Mouse (Mus musculus): ENCODE measurements around the gene Ebp. TPM values are rescaled to one million over a fixed set of nuclear protein-coding genes. Genes with fewer than 3 reads are reported as not detected.
A peak's percentile ranks its signal among the peaks of the same experiment; 100 is the strongest.

Gene Ebp
- polyA plus RNA-seq, 1 experiment from 2014 or later, result 25.5 TPM

DNA sequence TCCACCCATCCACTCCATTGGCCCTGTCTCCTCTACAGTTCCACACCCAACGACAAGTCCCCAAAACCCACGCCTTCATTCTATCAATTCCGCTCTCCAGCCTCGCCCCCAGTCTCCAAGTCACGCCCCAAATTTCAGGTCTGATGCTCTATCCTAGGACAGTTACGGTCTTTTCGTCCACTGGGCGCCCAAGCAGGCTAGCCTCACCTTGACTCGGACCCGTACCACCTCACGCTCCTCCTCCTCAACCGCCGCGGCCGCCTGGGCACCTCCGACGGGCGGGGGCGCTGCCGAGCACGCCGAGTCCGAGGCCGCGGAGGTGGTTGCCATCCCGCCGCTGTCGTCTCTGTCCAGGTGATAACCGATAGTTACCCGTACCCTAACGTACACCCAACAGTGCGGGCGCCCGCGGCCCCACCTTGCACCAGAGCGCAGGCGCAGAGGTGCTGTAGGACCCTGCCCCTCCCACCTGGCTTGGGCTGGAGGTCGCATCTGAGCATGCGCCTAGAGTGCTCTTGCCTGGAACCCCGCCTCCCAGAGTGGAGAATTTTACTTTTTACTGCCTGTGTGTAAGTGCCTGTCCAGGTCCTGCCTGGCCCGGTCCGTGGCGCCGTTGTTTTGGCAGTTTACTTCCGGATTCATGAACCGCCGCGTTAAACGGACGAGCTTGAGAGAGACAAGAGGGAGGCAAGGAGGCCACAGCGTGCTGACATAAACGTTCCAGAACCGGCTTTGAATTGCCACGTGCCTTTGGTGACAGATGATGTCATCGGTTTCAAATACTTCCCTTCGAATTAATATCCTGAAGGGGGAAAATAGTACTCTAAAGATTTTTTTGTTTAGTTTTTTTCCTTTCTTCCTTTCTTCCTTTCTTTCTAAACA lies 17.6 kb downstream of the Ebp start, which contains the start of gene Tbc1d25:
Gene Tbc1d25 (minus strand): TSS at position 678 of the 882 bp plus-strand sequence.
- Histone ChIP-seq H3K4me1 (ENCODE audit: control insufficient read depth, insufficient read depth, low read length) (no peaks in the 10 kb centered on the region), H3K27me3 (ENCODE audit: control insufficient read depth, insufficient read depth, low read length) (no peaks in the 10 kb centered on the region), H3K9me3 (ENCODE audit: control insufficient read depth, low read length) (no peaks in the 10 kb centered on the region), H3K36me3 (ENCODE audit: control insufficient read depth, insufficient read depth, low read length) (no peaks in the 10 kb centered on the region), H3K9ac (ENCODE audit: low read length) (peak within 1 kb of the TSS; percentile 32; the same call in 1 of the 2 replicates), H3K27ac (replicated peaks; ENCODE audit: low read depth, low read length) (no peak within 1 kb of the TSS), H3K4me3 (ENCODE audit: low read depth, low read length) (peak within 1 kb of the TSS; percentile 56), H3K4me2 (ENCODE audit: low read depth, severe bottlenecking) (peak within 1 kb of the TSS; percentile 38)
- DNase-seq (ENCODE audit: low spot score), result peak; percentile 83
- WGBS, result 12% methylated on average over 51 of the region's 56 CpGs
- ATAC-seq (ENCODE audit: insufficient number of reproducible peaks, low FRiP score, low TSS enrichment, low read depth), result peak; percentile 96

DNA sequence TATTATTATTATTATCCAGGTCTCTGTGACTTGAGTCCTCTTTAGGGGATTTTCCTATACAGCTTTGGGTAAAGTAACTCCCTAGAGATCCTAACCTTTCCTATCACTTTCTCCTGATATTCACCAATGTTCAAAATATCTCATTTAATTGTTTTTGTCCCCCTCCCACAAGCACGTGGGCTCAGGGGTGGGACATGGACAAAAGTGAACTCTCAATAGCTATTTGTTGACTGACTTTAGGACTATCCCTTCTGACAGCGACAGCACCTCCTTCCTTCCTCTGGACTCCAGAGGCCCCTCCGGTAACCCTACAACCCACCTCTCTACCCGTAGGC lies 18.2 kb downstream of the Ebp start:
- Histone ChIP-seq H3K4me2 (ENCODE audit: low read depth, severe bottlenecking) (peak overlapping the region; percentile 38), H3K9me3 (ENCODE audit: control insufficient read depth, low read length) (no peaks in the 10 kb centered on the region), H3K36me3 (ENCODE audit: control insufficient read depth, insufficient read depth, low read length) (no peaks in the 10 kb centered on the region), H3K4me3 (ENCODE audit: low read depth, low read length) (peak overlapping the region; percentile 56), H3K4me1 (ENCODE audit: control insufficient read depth, insufficient read depth, low read length) (no peaks in the 10 kb centered on the region), H3K27ac (replicated peaks; ENCODE audit: low read depth, low read length) (no peak overlapping the region), H3K27me3 (ENCODE audit: control insufficient read depth, insufficient read depth, low read length) (no peaks in the 10 kb centered on the region), H3K9ac (ENCODE audit: low read length) (0 out of 2 replicates have a peak overlapping the region, but pooled peaks have one; percentile 32)
- DNase-seq (ENCODE audit: low spot score) (no peak), ATAC-seq (ENCODE audit: insufficient number of reproducible peaks, low FRiP score, low TSS enrichment, low read depth) (no peak)
- WGBS, result 12% methylated on average over 4 of the region's 4 CpGs

DNA sequence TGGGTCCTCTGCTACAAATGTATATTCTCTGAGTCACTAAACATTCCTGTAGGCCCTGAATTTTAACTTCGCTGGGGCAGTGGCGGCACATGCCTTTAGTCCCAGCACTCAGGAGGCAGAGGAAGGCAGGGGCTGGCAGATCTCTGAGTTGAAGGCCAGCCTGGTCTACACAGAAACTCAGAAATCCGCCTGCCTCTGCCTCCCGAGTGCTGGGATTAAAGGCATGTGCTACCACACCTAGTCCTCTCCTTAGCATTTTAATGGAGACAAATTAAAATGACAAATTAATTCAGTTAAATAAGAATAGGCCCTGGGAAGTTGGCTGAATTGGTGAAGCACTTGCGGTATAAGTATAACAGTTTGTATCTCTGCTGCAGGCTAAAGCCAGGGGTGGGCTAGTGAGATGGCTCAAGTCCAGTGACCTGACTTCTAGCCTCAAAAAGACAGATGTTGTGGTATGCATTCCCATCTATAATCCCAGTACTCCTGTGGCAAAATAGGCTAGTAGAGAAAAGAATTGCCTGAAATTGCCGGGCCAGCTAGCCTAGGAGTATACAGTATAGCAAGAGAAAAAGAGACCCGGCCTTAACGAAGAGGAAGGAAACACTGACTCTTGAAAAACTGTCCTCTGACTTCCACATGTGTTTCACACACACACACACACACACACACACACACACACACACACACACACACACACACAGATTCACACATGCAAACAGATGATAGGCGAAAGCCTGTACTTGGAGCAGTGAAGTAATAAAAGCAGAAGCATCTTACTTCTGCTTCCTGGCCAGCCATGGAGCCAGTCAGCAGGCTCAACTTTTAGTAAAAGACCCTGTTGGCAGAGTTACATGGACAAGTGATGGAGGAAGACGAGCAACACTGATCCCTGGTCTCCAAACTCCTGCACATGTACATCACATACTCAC lies 25.3 kb downstream of the Ebp start:
- H3K27ac ChIP-seq (replicated peaks; ENCODE audit: low read depth, low read length), result no peak overlapping the region
- H3K4me1 ChIP-seq (ENCODE audit: control insufficient read depth, insufficient read depth, low read length), result no peaks in the 10 kb centered on the region
- no peaks in the 10 kb centered on the region for H3K36me3 ChIP-seq (ENCODE audit: control insufficient read depth, insufficient read depth, low read length)
- 90% methylated on average over 10 of the region's 10 CpGs for WGBS
- H3K9me3 ChIP-seq (ENCODE audit: control insufficient read depth, low read length), result no peaks in the 10 kb centered on the region
- no peak overlapping the region for H3K9ac ChIP-seq (ENCODE audit: low read length)
- H3K4me3 ChIP-seq (ENCODE audit: low read depth, low read length), result no peak overlapping the region
- no peak for DNase-seq (ENCODE audit: low spot score)
- no peak overlapping the region for H3K4me2 ChIP-seq (ENCODE audit: low read depth, severe bottlenecking)
- ATAC-seq (ENCODE audit: insufficient number of reproducible peaks, low FRiP score, low TSS enrichment, low read depth), result no peak
- H3K27me3 ChIP-seq (ENCODE audit: control insufficient read depth, insufficient read depth, low read length), result no peaks in the 10 kb centered on the region

DNA sequence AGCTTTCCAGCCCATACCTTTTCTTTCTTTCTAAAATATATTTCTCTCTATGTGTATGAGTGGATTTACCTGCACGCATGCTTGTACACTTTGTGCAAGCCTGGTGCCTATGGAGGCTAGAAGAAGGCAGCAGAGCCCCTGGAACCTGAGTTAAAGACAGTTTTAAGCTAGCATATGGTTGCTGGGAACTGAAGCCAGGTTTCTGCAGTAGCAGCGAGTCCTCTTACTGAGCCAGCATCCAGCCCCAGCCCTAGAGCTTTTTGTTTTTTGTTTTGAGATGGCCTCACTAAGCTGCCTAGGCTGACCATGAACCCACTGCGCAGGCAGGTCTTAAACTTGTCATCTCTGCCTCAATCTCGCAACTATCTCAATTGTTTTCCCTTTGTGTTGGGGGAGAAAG lies 28.8 kb downstream of the Ebp start:
- no peak overlapping the region for H3K27ac ChIP-seq (replicated peaks; ENCODE audit: low read depth, low read length)
- no peaks in the 10 kb centered on the region for H3K9me3 ChIP-seq (ENCODE audit: control insufficient read depth, low read length)
- DNase-seq (ENCODE audit: low spot score), result no peak
- WGBS, result 90% methylated on average over 4 of the region's 4 CpGs
- no peak for ATAC-seq (ENCODE audit: insufficient number of reproducible peaks, low FRiP score, low TSS enrichment, low read depth)
- H3K9ac ChIP-seq (ENCODE audit: low read length), result no peak overlapping the region
- H3K4me3 ChIP-seq (ENCODE audit: low read depth, low read length), result no peak overlapping the region
- no peaks in the 10 kb centered on the region for H3K36me3 ChIP-seq (ENCODE audit: control insufficient read depth, insufficient read depth, low read length)
- H3K4me1 ChIP-seq (ENCODE audit: control insufficient read depth, insufficient read depth, low read length), result no peaks in the 10 kb centered on the region
- H3K27me3 ChIP-seq (ENCODE audit: control insufficient read depth, insufficient read depth, low read length), result no peaks in the 10 kb centered on the region
- H3K4me2 ChIP-seq (ENCODE audit: low read depth, severe bottlenecking), result no peak overlapping the region

DNA sequence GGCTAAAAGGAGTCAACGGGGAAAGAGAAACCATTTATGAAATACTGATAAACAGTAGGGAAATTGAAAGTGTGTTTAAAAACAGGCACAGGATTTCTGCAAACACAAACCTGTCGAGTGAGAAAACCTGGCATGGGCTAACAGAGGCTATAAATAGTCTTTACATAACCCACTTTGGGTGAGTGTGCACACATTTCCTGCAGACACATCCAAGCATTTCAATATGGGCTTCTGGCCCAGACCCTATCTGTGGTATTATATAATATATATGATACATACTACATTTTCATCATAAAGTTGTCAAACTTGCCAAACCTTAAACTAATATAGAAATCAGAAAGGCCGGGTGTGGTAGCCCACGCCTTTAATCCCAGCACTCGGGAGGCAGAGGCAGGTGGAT lies 30.2 kb downstream of the Ebp start:
- Histone ChIP-seq H3K4me1 (ENCODE audit: control insufficient read depth, insufficient read depth, low read length) (no peaks in the 10 kb centered on the region), H3K9me3 (ENCODE audit: control insufficient read depth, low read length) (no peaks in the 10 kb centered on the region), H3K27me3 (ENCODE audit: control insufficient read depth, insufficient read depth, low read length) (no peaks in the 10 kb centered on the region), H3K4me3 (ENCODE audit: low read depth, low read length) (no peak overlapping the region), H3K36me3 (ENCODE audit: control insufficient read depth, insufficient read depth, low read length) (no peaks in the 10 kb centered on the region), H3K9ac (ENCODE audit: low read length) (no peak overlapping the region), H3K27ac (replicated peaks; ENCODE audit: low read depth, low read length) (no peak overlapping the region), H3K4me2 (ENCODE audit: low read depth, severe bottlenecking) (no peak overlapping the region)
- WGBS, result 95% methylated on average over 5 of the region's 5 CpGs
- ATAC-seq (ENCODE audit: insufficient number of reproducible peaks, low FRiP score, low TSS enrichment, low read depth) (no peak), DNase-seq (ENCODE audit: low spot score) (no peak)

DNA sequence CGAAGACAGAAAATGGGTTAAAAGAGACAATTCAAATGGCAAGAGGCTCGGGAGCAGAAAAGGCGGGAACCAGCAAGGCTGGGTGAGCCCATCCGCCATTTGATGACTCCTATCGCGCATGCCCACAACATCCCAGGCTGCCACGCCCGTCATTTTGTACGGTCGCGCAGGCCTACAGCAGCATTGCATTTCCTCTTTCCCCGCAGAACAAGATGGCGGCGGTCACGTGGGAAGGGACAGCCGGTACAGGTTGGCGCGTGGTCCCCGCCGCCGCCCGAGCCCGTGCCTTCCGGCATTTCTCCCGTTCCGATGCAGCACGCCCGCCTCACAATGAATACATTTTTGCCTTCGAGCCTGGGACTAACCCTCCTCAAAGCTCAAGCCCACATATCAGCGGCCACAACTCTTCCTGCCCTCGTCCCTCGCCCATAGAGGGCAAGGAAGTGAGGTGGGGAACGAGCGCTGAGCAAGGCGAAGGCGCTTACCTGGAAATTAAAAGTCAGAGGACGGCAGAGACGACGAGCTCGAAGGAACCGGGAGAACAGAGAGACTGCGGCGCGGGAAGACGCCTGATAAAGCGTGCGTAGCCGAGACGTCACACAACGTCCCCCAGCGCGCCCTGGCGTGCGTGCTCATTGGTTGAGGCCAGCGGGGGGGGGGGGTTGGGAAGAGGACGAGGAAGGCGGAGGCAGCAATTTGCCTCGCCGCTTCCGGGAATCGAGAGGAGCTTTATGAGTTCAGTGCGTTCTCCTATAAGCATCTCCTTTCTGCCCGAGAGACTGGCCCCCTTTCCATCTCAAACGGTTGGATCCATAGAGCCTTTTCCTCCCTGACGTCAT lies 47.9 kb downstream of the Ebp start, which contains the start of gene Rbm3:
Gene Rbm3 (minus strand): TSS at position 728 of the 839 bp plus-strand sequence.
- ATAC-seq (ENCODE audit: insufficient number of reproducible peaks, low FRiP score, low TSS enrichment, low read depth), result peak; percentile 92
- Histone ChIP-seq H3K9ac (ENCODE audit: low read length) (peak within 1 kb of the TSS; percentile 87), H3K27me3 (ENCODE audit: control insufficient read depth, insufficient read depth, low read length) (no peaks in the 10 kb centered on the region), H3K36me3 (ENCODE audit: control insufficient read depth, insufficient read depth, low read length) (peaks cover 4% of the 10 kb centered on the region; the same call in 1 of the 2 replicates), H3K4me2 (ENCODE audit: low read depth, severe bottlenecking) (peak within 1 kb of the TSS; percentile 87), H3K27ac (replicated peaks; ENCODE audit: low read depth, low read length) (peak within 1 kb of the TSS; percentile 94), H3K9me3 (ENCODE audit: control insufficient read depth, low read length) (no peaks in the 10 kb centered on the region), H3K4me3 (ENCODE audit: low read depth, low read length) (peak within 1 kb of the TSS; percentile 57), H3K4me1 (ENCODE audit: control insufficient read depth, insufficient read depth, low read length) (0 out of 2 replicates have a peak, but pooled peaks cover 9% of the 10 kb centered on the region)
- 26% methylated on average over 64 of the region's 65 CpGs for WGBS
- DNase-seq (ENCODE audit: low spot score), result peak; percentile 83

DNA sequence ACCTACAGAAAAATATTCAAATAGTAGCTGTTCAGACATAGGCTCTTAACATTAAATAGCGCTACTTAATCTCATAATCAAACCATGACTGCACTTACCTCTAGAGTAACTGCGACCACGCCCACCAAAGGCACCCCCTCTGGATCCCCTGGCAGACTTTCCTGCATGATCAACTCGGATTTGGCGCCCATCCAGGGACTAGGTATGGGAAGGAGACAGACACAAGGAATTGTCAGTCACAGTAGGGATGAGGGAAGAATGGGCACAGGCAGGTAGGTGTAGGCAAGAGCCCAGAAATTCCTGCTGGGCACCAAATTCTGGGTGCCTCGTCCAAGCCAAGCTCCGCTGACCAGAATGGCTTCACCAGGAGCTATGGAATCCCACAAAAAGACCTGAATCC lies 49.6 kb downstream of the Ebp start:
- Histone ChIP-seq H3K27ac (replicated peaks; ENCODE audit: low read depth, low read length) (no peak overlapping the region), H3K4me2 (ENCODE audit: low read depth, severe bottlenecking) (peak overlapping the region; percentile 87), H3K4me1 (ENCODE audit: control insufficient read depth, insufficient read depth, low read length) (0 out of 2 replicates have a peak, but pooled peaks cover 9% of the 10 kb centered on the region), H3K36me3 (ENCODE audit: control insufficient read depth, insufficient read depth, low read length) (peaks cover 4% of the 10 kb centered on the region; the same call in 1 of the 2 replicates), H3K9me3 (ENCODE audit: control insufficient read depth, low read length) (no peaks in the 10 kb centered on the region), H3K4me3 (ENCODE audit: low read depth, low read length) (peak overlapping the region; percentile 57), H3K9ac (ENCODE audit: low read length) (peak overlapping the region; percentile 87; the same call in 1 of the 2 replicates), H3K27me3 (ENCODE audit: control insufficient read depth, insufficient read depth, low read length) (no peaks in the 10 kb centered on the region)
- ATAC-seq (ENCODE audit: insufficient number of reproducible peaks, low FRiP score, low TSS enrichment, low read depth), result no peak
- no peak for DNase-seq (ENCODE audit: low spot score)
- 74% methylated on average over 7 of the region's 7 CpGs for WGBS
